Mouse (Mus musculus) megakaryocyte, embryonic 14.5 days (primary cell): Measurements from ENCODE around the gene Mogat2. TPM values are rescaled to one million over a fixed set of nuclear protein-coding genes. Genes with fewer than 3 reads are reported as not detected.

Experiments
- H3K27me3 ChIP-seq: replicated peaks from 2 replicates; pipeline ENCODE3; 2012; ENCODE audit warnings: inconsistent platforms
- H3K36me3 ChIP-seq: replicated peaks from 2 replicates; pipeline ENCODE3; 2012; ENCODE audit warnings: low read length, inconsistent platforms, mixed read lengths
- H3K4me1 ChIP-seq: 2 replicates; pipeline ENCODE4 v1.6.1; 2012; ENCODE audit warnings: inconsistent platforms
- H3K4me3 ChIP-seq: replicated peaks from 2 replicates; pipeline ENCODE3; 2012; ENCODE audit warnings: moderate library complexity, mild to moderate bottlenecking, inconsistent platforms
- H3K9me3 ChIP-seq: 2 replicates; pipeline ENCODE4 v1.6.1; 2012; ENCODE audit warnings: inconsistent platforms
- FLI1 ChIP-seq: IDR thresholded peaks from 2 replicates; pipeline ENCODE4 v1.6.1; 2012; ENCODE audit warnings: low read length, inconsistent platforms, mixed read lengths
- GATA1 ChIP-seq: IDR thresholded peaks from 3 replicates; pipeline ENCODE4 v1.6.1; 2012; ENCODE audit warnings: mixed read lengths, low read length, inconsistent platforms, borderline replicate concordance
- polyA plus RNA-seq: library from polyadenylated mRNA; stranded (reverse); fragments of >175 nt; gene quantifications from 2 replicates; pipeline ENCODE4 v1.2.3, GENCODE M21; 2012; ENCODE audit warnings: low replicate concordance; ENCODE audit not compliant: insufficient read depth

The Mogat2 gene
- polyA plus RNA-seq, 1 experiment, result 0.34 TPM

DNA sequence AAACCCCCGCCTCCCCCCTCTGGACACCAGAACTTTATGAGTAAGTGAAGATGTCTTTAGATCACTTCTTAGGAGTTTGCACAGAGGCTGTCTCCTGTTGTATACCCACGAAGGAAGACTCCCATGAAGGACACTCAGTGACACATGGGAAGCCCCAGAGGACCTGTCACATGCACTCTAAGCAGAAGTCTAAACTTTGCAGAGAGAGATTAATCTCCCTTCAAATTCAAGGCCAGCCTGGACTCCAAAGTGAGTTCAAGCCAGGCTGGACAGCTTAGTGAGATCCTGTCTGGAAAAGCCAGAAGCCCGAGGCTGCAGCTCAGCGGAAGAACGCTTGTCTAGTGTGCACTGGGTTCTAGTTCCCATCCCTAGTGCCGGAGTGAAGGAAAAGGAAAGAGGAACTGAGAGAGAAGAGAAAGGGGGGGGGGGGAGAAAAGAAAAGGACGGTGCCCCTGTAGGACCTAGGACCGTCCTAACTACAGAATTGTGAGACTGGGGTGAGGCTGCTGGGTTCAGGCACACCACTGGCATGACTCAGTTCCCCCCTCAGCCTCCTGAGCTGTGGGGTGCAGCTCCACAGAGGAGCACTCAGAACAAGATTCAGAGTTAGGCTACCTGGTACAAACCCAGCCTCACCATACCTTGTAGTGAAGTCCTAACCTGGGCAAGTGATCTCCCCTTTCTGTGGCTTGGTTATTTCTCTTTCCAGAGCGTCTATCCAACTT is 38.8 kb downstream of the Mogat2 start:
- Histone ChIP-seq H3K27me3 (peaks cover 59% of the 10 kb centered on the region), H3K4me3 (no peak overlapping the region), H3K36me3 (no peaks in the 10 kb centered on the region), H3K9me3 (peaks cover 10% of the 10 kb centered on the region), H3K4me1 (no peaks in the 10 kb centered on the region)
- TF ChIP-seq FLI1, result no peak
- no peak for TF ChIP-seq GATA1

DNA sequence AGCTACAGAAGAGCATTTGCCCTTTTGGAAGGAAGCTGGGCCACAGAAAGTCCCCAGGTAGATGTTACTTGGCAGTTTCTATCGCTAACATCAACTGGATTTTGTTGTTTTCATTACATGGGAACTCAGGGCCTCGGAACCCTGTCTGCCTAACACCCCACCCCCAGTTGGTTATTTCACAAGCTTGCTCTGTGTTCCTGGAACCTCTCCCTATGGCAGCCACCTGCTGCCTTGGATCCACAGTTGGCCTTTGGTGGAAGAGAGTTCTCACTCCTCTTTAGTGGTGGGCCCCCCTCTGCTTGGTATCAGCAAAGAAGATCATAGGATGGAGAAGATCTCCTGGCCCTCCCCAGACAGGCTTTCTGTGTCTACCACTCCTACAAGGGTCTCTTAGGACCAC is 39.6 kb downstream of the Mogat2 start:
- H3K36me3 ChIP-seq, result no peaks in the 10 kb centered on the region
- peaks cover 10% of the 10 kb centered on the region for H3K9me3 ChIP-seq
- TF ChIP-seq FLI1 (no peak), GATA1 (no peak)
- no peak overlapping the region for H3K4me3 ChIP-seq
- H3K4me1 ChIP-seq, result no peaks in the 10 kb centered on the region
- H3K27me3 ChIP-seq, result peaks cover 55% of the 10 kb centered on the region

GRCm38 (mm10) chr7:99194511-99194910 is 43.9 kb downstream of the Mogat2 start:
- TF ChIP-seq GATA1 (no peak), FLI1 (no peak)
- Histone ChIP-seq H3K4me1 (no peaks in the 10 kb centered on the region), H3K4me3 (no peak overlapping the region), H3K27me3 (peaks cover 54% of the 10 kb centered on the region), H3K9me3 (peaks cover 10% of the 10 kb centered on the region), H3K36me3 (no peaks in the 10 kb centered on the region)

GRCm38 (mm10) chr7:99193926-99194325 is 44.5 kb downstream of the Mogat2 start:
- Histone ChIP-seq H3K36me3 (no peaks in the 10 kb centered on the region), H3K4me1 (no peaks in the 10 kb centered on the region), H3K4me3 (no peak overlapping the region), H3K27me3 (peaks cover 54% of the 10 kb centered on the region), H3K9me3 (peaks cover 10% of the 10 kb centered on the region)
- TF ChIP-seq FLI1, result no peak
- no peak for TF ChIP-seq GATA1

GRCm38 (mm10) chr7:99191411-99191810 is 47.0 kb downstream of the Mogat2 start:
- H3K4me1 ChIP-seq, result no peaks in the 10 kb centered on the region
- peaks cover 68% of the 10 kb centered on the region for H3K27me3 ChIP-seq
- no peaks in the 10 kb centered on the region for H3K36me3 ChIP-seq
- H3K4me3 ChIP-seq, result no peak overlapping the region
- H3K9me3 ChIP-seq, result peaks cover 4% of the 10 kb centered on the region
- TF ChIP-seq FLI1, result no peak
- TF ChIP-seq GATA1, result no peak

GRCm38 (mm10) chr7:99189885-99190284 is 48.5 kb downstream of the Mogat2 start:
- no peak overlapping the region for H3K4me3 ChIP-seq
- no peaks in the 10 kb centered on the region for H3K36me3 ChIP-seq
- H3K4me1 ChIP-seq, result no peaks in the 10 kb centered on the region
- H3K9me3 ChIP-seq, result no peaks in the 10 kb centered on the region
- TF ChIP-seq GATA1, result no peak
- peaks cover 71% of the 10 kb centered on the region for H3K27me3 ChIP-seq

- H3K9me3 ChIP-seq, result no peaks in the 10 kb centered on the region
- TF ChIP-seq GATA1 (no peak), FLI1 (no peak)
- H3K27me3 ChIP-seq, result peaks cover 78% of the 10 kb centered on the region
- H3K36me3 ChIP-seq, result no peaks in the 10 kb centered on the region
- H3K4me1 ChIP-seq, result no peaks in the 10 kb centered on the region
- no peak overlapping the region for H3K4me3 ChIP-seq
Observed at GRCm38 (mm10) chr7:99188630-99189029, 49.8 kb downstream of the Mogat2 start.

DNA sequence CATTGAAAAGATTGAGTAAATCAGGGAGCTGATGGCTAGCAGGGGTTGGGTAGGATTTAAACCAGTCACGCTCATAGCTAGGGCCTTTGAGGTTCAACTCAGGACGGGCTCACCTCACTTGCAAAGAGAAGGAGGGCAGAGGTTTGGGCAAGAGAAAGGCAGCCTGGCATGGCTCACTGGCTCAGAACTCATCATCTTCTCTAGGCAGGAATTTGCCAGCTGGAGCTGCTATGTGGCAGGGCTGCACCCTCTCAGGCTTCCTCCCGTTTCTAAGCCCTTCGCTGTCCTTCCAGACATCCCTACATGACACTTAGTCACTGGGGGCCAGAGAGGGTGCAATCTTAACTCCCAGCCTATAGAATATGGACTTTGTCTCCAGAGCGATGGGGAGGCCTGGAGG is 51.0 kb downstream of the Mogat2 start:
- H3K27me3 ChIP-seq, result peaks cover 81% of the 10 kb centered on the region
- no peak overlapping the region for H3K4me3 ChIP-seq
- no peaks in the 10 kb centered on the region for H3K36me3 ChIP-seq
- H3K9me3 ChIP-seq, result no peaks in the 10 kb centered on the region
- TF ChIP-seq FLI1, result no peak
- no peak for TF ChIP-seq GATA1
- H3K4me1 ChIP-seq, result peaks cover 5% of the 10 kb centered on the region

DNA sequence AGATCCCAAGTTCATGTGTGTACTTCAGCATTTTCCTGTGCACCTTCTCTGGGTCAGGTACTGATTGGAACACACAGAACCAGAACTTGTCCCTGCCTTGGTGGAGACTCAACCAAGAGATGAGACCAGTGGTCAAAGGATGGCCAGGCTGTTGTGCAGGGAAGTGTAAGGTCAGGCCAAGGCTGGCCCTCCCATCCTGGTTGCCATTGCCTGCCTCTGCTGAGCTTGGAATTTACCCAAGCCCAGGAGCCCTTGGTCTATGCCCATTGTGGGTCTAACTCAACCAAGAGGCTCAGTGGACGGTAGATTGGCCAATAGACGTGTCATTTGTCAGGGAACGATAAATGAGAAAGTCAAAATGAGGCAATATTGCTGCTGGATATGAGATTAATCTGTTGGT is 53.0 kb downstream of the Mogat2 start:
- peaks cover 8% of the 10 kb centered on the region for H3K9me3 ChIP-seq
- H3K4me3 ChIP-seq, result no peak overlapping the region
- no peak for TF ChIP-seq GATA1
- TF ChIP-seq FLI1, result no peak
- H3K4me1 ChIP-seq, result peaks cover 14% of the 10 kb centered on the region
- H3K27me3 ChIP-seq, result peaks cover 90% of the 10 kb centered on the region
- H3K36me3 ChIP-seq, result no peaks in the 10 kb centered on the region

- Histone ChIP-seq H3K9me3 (peaks cover 8% of the 10 kb centered on the region), H3K4me1 (peaks cover 14% of the 10 kb centered on the region), H3K36me3 (no peaks in the 10 kb centered on the region), H3K27me3 (peaks cover 87% of the 10 kb centered on the region), H3K4me3 (no peak overlapping the region)
- TF ChIP-seq FLI1 (no peak), GATA1 (no peak)
Observed at GRCm38 (mm10) chr7:99183751-99184150, 54.7 kb downstream of the Mogat2 start.
